Mouse (Mus musculus) intestine, postnatal 0 days (tissue): ENCODE results near the gene Brsk1. TPM values are rescaled to one million over a fixed set of nuclear protein-coding genes. Genes with fewer than 3 reads are reported as not detected.

Experiments used
- ATAC-seq: fragments of 200-750 bp; cut with Nextera tagmentation; 2 replicates; pipeline ENCODE4 v1.8.0; 2017; ENCODE audit warnings: mild to moderate bottlenecking, moderate TSS enrichment, moderate library complexity
- H3K27ac ChIP-seq: fragments of 300-500 bp; sonication (generic); 2 replicates; pipeline ENCODE4 v1.5.1; 2014; ENCODE audit warnings: mild to moderate bottlenecking, low read depth, low read length, moderate library complexity
- H3K27me3 ChIP-seq: fragments of 300-500 bp; sonication (generic); replicated peaks from 2 replicates; pipeline ENCODE4 v1.6.1; 2014; ENCODE audit warnings: low read length, mixed read lengths; ENCODE audit not compliant: control insufficient read depth, insufficient read depth
- H3K36me3 ChIP-seq: fragments of 300-500 bp; sonication (generic); 2 replicates; pipeline ENCODE4 v1.6.1; 2014; ENCODE audit warnings: mild to moderate bottlenecking, moderate library complexity; ENCODE audit not compliant: control insufficient read depth, insufficient read depth
- H3K4me1 ChIP-seq: fragments of 300-500 bp; sonication (generic); replicated peaks from 2 replicates; pipeline ENCODE4 v1.6.1; 2014; ENCODE audit warnings: antibody characterized with exemption, low read length, mixed read lengths; ENCODE audit not compliant: control insufficient read depth, insufficient read depth
- H3K4me2 ChIP-seq: fragments of 300-500 bp; sonication (generic); replicated peaks from 2 replicates; pipeline ENCODE4 v1.6.1; 2014; ENCODE audit warnings: low read depth, mild to moderate bottlenecking, moderate library complexity
- H3K4me3 ChIP-seq: fragments of 300-500 bp; sonication (generic); 2 replicates; pipeline ENCODE4 v1.5.1; 2014; ENCODE audit warnings: low read depth, low read length
- H3K9ac ChIP-seq: fragments of 300-500 bp; sonication (generic); 2 replicates; pipeline ENCODE4 v1.6.1; 2014; ENCODE audit warnings: mild to moderate bottlenecking, low read depth, low read length
- H3K9me3 ChIP-seq: fragments of 300-500 bp; sonication (generic); 2 replicates; pipeline ENCODE4 v1.6.1; 2016; ENCODE audit warnings: mixed run types; ENCODE audit not compliant: control insufficient read depth
- CTCF ChIP-seq: sonication (generic); IDR thresholded peaks from 2 replicates; pipeline ENCODE4 v1.5.1; 2016; ENCODE audit warnings: low read depth, mild to moderate bottlenecking, control low read depth, antibody characterized with exemption, moderate library complexity
- WGBS: fragments of 180-500 bp; shearing (Covaris S2); extraction: QIAGEN DNeasy Blood & Tissue Kit; methylation state at CpG from one replicate; pipeline ENCODE4 v1.1.7; 2014; 5-methylcytosine and 5-hydroxymethylcytosine counted together
- polyA plus RNA-seq: library from polyadenylated mRNA; unstranded; fragments of >200 nt; fragmentation: Nextera tagmentation; extraction: Ambion mirVana; gene quantifications from 2 replicates; pipeline ENCODE4 v1.2.1, GENCODE M21; 2015

The Brsk1 gene
- polyA plus RNA-seq, 1 experiment from 2014 or later = 0.98 TPM

GRCm38 (mm10) chr7:4732968-4733392 lies 42.6 kb downstream of the Brsk1 start:
- Histone ChIP-seq H3K36me3 (no peaks in the 10 kb centered on the region), H3K4me3 (no peak overlapping the region), H3K9ac (no peak overlapping the region), H3K4me1 (no peaks in the 10 kb centered on the region), H3K27me3 (no peaks in the 10 kb centered on the region), H3K27ac (no peak overlapping the region), H3K4me2 (no peak overlapping the region), H3K9me3 (no peaks in the 10 kb centered on the region)
- peak; percentile 57 for TF ChIP-seq CTCF
- WGBS = 27% methylated on average over 6 of the region's 6 CpGs
- ATAC-seq = peak; percentile 99

- peak overlapping the region; percentile 14 for H3K4me3 ChIP-seq
- no peak for TF ChIP-seq CTCF
- peaks cover 17% of the 10 kb centered on the region; the same call in 1 of the 2 replicates for H3K36me3 ChIP-seq
- peak overlapping the region; percentile 53 for H3K4me2 ChIP-seq
- H3K9me3 ChIP-seq = no peaks in the 10 kb centered on the region
- H3K4me1 ChIP-seq = 0 out of 2 replicates have a peak, but pooled peaks cover 7% of the 10 kb centered on the region
- no peaks in the 10 kb centered on the region for H3K27me3 ChIP-seq
- no peak overlapping the region for H3K9ac ChIP-seq
- WGBS = 48% methylated on average over 10 of the region's 10 CpGs
- no peak for ATAC-seq
- no peak overlapping the region for H3K27ac ChIP-seq
Measured at GRCm38 (mm10) chr7:4739041-4739543, 48.7 kb downstream of the Brsk1 start.

GRCm38 (mm10) chr7:4739544-4740275 lies 49.3 kb downstream of the Brsk1 start, which contains the start of gene Kmt5c:
TSS of gene Kmt5c (plus strand) at chr7:4740115.
- H3K4me2 ChIP-seq = peak within 1 kb of the TSS; percentile 65
- no peaks in the 10 kb centered on the region for H3K27me3 ChIP-seq
- peak within 1 kb of the TSS; percentile 51 for H3K4me3 ChIP-seq
- peak within 1 kb of the TSS; percentile 72 for H3K27ac ChIP-seq
- H3K9ac ChIP-seq = peak within 1 kb of the TSS; percentile 64
- no peaks in the 10 kb centered on the region for H3K9me3 ChIP-seq
- H3K4me1 ChIP-seq = 0 out of 2 replicates have a peak, but pooled peaks cover 7% of the 10 kb centered on the region
- ATAC-seq = peak; percentile 97
- TF ChIP-seq CTCF = peak; percentile 60
- H3K36me3 ChIP-seq = peaks cover 18% of the 10 kb centered on the region; the same call in 1 of the 2 replicates
- under 1% methylated on average over 38 of the region's 44 CpGs for WGBS

- WGBS = 2% methylated on average over 12 of the region's 14 CpGs
Measured at GRCm38 (mm10) chr7:4740309-4740727, 49.9 kb downstream of the Brsk1 start.

GRCm38 (mm10) chr7:4741151-4741550 lies 50.7 kb downstream of the Brsk1 start:
- Histone ChIP-seq H3K4me1 (0 out of 2 replicates have a peak, but pooled peaks cover 7% of the 10 kb centered on the region), H3K9ac (peak overlapping the region; percentile 64), H3K4me3 (peak overlapping the region; percentile 51), H3K27ac (peak overlapping the region; percentile 72), H3K9me3 (no peaks in the 10 kb centered on the region), H3K36me3 (peaks cover 25% of the 10 kb centered on the region), H3K4me2 (peak overlapping the region; percentile 65), H3K27me3 (no peaks in the 10 kb centered on the region)
- ATAC-seq = no peak
- WGBS = 5% methylated on average over 4 of the region's 4 CpGs
- TF ChIP-seq CTCF = no peak

More at GRCm38 (mm10) chr7:4740309-4740727, 49.9 kb downstream of the Brsk1 start:
- Histone ChIP-seq H3K4me1 (0 out of 2 replicates have a peak, but pooled peaks cover 7% of the 10 kb centered on the region), H3K9me3 (no peaks in the 10 kb centered on the region), H3K4me2 (peak overlapping the region; percentile 65), H3K9ac (peak overlapping the region; percentile 64), H3K27ac (peak overlapping the region; percentile 72), H3K27me3 (no peaks in the 10 kb centered on the region), H3K4me3 (peak overlapping the region; percentile 51), H3K36me3 (peaks cover 20% of the 10 kb centered on the region)
- no peak for TF ChIP-seq CTCF
- peak; percentile 1; the same call in 1 of the 2 replicates for ATAC-seq

- Histone ChIP-seq H3K4me3 (no peak overlapping the region; the same call in 1 of the 2 replicates), H3K36me3 (peaks cover 32% of the 10 kb centered on the region), H3K27ac (peak overlapping the region; percentile 72; the same call in 1 of the 2 replicates), H3K9ac (no peak overlapping the region), H3K4me1 (0 out of 2 replicates have a peak, but pooled peaks cover 7% of the 10 kb centered on the region), H3K27me3 (no peaks in the 10 kb centered on the region), H3K9me3 (no peaks in the 10 kb centered on the region), H3K4me2 (peak overlapping the region; percentile 65)
- WGBS = 75% methylated on average over 21 of the region's 21 CpGs
- TF ChIP-seq CTCF = no peak
- no peak for ATAC-seq
Measured at GRCm38 (mm10) chr7:4741672-4742481, 51.5 kb downstream of the Brsk1 start.
